Mouse (Mus musculus) embryonic stem cell, embryonic (primary cell): ENCODE measurements at regions not wholly inside any gene's neighbourhood (a gene's known extent, or its start where the extent isn't known, plus 50 kb on each side); places are given as distances from the start of the nearest gene placed in this dataset.

Experiments used
- CTCF ChIA-PET, 4 experiments: fragments of 300-600 bp in 2 of 4; fragments of 350-600 bp in 2 of 4; sonication (Branson Sonifier 250); formaldehyde crosslinking; loops; one replicate each; lab custom pipeline; 2022; ENCODE audit warnings: inconsistent platforms in 2 of 4; lab: Charles Lee
- POLR2A ChIA-PET, 4 experiments: fragments of 300-600 bp in 2 of 4; fragments of 350-600 bp in 2 of 4; sonication (Branson Sonifier 250); formaldehyde crosslinking; loops; one replicate each; lab custom pipeline; 2022; ENCODE audit warnings: antibody characterized with exemption in 4 of 4, inconsistent platforms in 1 of 4; lab: Charles Lee

GRCm38 (mm10) chr6:39256304-39257103, 49.9 kb upstream of the Kdm7a start:
- CTCF ChIA-PET = interaction anchor here (0.5 to 1.2 kb wide), 8 partner anchors 8 to 182 kb away, joined by 3 to 10 read pairs (median 3); no protein-coding TSS in a partner anchor
- POLR2A ChIA-PET = interaction anchor here in 3 of 4 experiments (0.7 to 3.1 kb wide), 22 partner anchors 10 to 346 kb away, joined by 3 to 14 read pairs (median 4); partner anchors contain the start of gene Mkrn1 (in 1 of the 3)
